Mouse (Mus musculus) hematopoietic stem cell, adult 5-6 weeks (primary cell): ENCODE measurements around the gene Fam227b. TPM values are rescaled to one million over a fixed set of nuclear protein-coding genes. Genes with fewer than 3 reads are reported as not detected.

Experiments used
- ATAC-seq, 2 experiments: fragments of 125-278 bp in 1 of 2; replicated peaks in 1 of 2; 2 replicates each; pipeline ENCODE4 v1.8.0; 2016 to 2017; ENCODE audit warnings: inconsistent platforms in 2 of 2, mild to moderate bottlenecking in 2 of 2, moderate number of reproducible peaks in 2 of 2, low read depth in 1 of 2, moderate TSS enrichment in 1 of 2; ENCODE audit not compliant: low FRiP score in 2 of 2, poor library complexity in 2 of 2, severe bottlenecking in 2 of 2, insufficient read depth in 1 of 2, low TSS enrichment in 1 of 2
- total RNA-seq: library from RNA; stranded (forward); fragments of 172-1452, 232-1000 nt; gene quantifications from 2 replicates; pipeline ENCODE4 v1.2.3, GENCODE M21; 2017

Gene Fam227b
- not detected in 2 replicates for total RNA-seq

DNA sequence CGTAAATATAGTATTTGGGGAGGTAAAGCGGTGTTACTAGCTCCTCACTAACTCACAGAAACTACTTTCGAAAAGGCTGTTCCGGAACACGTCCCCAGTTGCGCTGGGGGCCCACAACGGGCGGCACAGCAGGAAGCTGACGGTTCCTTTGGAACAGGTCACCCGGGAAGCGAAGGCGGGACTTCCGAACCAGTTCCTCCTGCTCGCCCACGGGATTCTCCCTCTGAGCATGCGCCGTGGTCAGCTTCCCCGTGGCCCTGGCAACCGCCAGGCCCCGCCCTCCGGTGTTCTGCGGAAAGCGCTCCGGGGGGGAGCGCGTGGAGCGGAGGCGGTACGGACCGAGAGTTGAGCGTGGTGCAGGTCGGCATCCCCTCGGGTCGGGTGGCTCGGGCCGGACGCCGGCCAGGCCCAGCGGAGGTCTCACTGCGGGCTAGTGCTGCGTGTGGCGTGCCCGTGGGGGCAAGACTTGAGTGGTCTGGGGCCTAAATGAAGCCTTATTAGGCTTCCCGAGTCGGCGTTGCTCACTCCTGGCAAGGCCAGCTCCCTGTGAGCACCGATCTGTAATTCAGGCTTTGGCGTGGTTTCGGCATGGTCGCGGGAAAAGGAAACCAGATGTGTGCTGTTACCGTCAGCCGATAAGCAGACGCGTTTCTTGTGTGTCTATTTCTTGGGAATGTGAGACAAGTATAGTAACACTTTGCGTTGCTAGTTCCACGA, at the start of gene Fam227b, which contains the start of gene Dtwd1:
Gene Fam227b (minus strand): TSS at position 150 of the 717 bp plus-strand sequence.
Gene Dtwd1 (plus strand): TSS at position 287 of the 717 bp plus-strand sequence.
- ATAC-seq, result peak; percentile 89 to 97

DNA sequence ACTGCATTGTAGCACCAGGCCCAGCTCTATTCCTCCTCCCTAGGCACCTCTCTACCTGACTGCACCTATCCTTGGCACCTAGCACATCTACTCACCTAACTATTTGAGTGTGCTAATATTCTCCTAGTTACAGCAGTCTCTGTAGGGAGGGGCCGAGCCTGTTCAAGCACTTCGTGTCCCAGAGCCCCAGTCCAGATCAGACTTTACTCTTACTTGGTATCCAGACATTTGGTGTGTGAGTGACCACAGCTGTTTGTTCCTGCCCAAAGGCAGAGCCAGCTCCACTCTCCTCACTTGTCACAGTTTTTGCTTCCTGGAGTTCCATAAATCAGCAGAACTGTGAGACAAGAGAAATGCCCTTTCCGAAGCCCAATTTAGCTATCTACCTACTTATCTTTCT, 47.2 kb upstream of the Fam227b start:
- ATAC-seq, result no peak

DNA sequence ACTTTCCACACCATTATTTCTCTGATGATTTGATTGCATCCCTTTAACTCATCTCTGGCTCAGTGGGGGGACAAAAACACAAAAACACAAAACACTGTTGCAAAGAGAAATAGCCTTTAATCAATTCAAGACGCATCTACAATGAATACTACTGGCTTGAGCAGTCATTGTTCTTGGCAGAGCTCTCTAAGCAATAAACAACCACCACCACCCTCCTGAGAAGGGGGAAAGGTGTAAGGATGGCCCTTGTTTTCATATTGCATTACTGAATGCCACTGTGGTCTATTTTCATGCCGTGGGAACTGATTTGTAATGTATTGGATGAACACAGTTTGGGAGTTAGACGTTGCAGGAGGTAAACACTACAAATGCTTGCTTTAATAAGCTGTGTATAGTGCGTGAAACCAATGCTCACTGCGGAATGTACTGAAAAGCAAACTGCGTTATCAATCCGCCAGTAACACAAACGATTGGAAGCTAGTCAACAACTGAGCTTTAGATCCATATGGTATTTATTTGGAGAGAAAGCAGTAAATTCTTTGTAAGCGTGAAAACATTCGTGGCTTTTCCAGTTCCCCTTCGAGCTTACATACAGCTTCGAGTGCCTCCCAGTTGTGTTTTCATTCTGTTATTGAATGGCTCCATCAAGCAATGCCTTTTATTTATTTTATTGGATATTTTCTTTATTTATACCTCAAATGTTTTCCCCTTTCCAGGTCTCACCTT, 44.0 kb upstream of the Fam227b start:
- no peak for ATAC-seq

DNA sequence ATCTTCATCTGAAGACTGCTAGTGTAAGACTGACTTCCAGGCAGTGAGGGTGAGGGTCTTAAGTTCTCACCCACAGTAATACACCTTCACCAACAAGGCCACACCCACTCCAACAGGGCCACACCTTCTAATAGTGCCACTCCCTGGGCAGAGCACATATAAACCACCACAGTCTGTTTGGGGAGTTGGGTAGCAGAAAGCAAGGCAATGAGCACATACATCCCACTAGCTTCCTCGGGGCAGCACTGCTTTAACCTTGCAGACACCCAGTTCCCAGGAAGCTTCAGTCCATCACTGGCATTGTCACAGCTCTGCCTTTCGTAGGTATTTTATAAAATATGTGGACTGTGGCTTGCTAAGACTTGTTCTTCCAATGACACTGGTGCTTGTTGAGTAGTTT, 40.3 kb upstream of the Fam227b start:
- no peak for ATAC-seq

DNA sequence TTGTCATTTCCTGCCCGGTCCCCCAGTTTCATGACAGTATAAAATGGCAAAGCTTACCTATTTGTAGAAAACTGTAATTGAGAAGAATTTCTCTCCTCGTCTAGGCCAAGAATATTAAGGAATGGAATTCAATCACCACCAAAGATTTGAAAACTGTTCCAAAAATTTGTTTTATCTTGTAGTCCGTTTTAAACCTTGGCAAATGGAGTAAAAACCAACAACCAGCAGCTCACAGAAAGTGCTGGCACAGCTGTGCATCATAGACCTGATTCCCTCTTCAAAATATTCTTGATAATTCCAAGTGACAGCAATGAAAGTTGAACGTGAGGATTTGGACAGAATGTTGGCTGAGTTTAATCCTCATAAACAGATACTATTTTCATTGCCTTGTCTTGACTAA, 39.5 kb upstream of the Fam227b start:
- ATAC-seq, result no peak

DNA sequence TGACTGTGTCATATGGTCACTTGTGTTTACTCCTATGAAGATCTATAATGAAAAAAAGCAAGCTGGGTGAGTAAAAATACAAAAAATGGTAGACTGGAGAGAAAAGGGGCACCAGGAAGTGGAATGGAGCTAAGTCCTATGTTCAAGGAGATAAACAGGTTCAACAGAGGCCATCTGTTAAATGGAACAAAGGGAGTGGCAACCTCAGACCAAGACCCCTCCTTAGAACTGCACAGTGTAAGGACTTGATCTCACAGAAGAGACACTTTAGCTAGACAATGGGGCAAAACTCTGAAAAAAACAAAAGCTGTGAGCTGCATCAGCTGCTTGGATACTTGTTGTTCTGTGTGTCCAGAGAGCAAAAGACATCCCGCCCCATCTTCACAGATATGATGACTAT, 19.6 kb upstream of the Fam227b start:
- no peak for ATAC-seq

DNA sequence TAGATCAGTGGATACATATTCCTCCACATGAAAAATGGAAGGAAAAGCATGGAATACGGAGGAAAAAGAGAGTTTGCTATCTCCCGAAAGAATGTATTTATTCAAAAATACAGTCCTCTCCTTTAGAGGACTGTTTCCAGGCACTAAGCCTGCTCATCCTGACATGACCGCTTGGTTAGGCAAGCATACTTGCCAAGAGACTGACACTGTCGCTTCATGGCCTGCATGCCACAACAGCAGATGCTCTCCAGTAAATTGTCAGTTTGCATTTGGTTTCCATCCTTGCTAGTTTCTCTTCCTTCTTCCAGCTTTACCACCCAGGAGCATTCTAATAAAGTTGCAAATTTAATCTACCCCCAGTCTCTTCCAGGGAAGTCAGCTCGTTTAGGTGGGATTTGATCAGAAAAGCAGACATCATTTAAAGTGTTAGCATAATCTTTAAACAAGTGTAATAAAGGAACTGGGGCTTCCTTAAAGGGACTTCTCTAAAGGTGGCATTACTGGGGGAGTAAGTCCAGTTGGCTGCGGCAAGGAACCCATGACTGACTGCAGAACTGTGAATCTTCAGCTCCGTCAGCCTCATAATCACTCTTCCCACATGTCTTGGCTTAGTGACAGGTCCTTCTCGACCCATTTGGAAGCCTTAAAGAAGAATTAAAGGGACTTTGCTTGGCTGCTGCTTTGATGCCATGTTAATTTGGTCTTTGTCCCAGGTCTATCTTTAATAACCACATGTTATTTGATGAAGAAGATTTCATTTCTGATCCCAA, 15.2 kb upstream of the Fam227b start:
- ATAC-seq, result no peak

DNA sequence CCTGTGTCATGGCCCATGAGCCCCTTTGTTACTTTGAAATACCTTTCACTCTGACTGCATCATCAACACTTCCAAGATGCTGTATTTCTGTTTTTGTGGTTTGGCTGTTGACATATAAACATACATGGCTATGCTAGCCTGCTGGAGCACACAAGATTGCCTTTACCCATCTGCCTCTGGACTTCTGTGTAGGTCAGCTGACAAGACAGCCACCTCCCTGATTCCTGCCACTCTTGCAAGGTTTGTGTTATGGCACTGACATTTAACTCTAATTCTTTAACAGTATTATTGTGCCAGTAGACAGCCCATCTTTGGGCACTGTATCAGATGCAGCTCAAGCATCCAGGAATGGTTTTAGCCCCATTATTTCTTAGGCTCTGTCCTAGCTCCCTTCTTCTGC, 14.5 kb upstream of the Fam227b start:
- ATAC-seq, result no peak

DNA sequence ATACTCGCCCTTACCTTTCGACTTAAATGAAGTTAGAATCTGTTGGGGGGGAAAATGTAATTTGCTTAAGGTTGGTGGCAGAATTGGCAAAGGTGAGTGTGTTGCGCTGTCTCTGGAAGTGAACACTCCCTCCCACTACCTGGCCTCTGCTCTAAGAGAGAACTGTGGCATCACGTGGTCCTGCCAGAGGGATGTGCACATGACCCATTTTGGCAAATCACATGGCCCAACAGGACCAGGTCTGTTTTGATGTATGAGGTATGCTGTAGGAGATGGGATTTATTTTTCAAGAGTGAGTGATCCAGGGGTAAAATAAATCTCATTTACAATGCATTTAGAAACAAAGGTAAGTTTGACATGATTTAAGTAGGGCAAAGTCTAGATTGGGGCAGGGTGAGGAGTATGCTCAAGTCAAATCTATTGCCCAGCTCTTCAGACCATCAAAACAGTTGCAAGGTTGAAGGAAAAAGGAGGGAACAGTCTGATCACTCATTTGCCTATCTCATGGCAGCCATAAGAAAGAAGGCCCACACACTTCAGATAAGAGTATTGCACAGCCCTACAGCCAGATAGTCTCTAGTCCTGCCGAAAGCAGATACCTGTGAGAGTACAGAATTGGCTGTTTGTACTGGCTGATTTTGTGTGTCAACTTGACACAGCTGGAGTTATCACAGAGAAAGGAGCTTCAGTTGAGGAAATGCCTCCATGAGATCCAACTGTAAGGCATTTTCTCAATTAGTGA, 13.6 kb upstream of the Fam227b start:
- peak; percentile 48 to 69; a peak in 3 of 4 replicates for ATAC-seq

DNA sequence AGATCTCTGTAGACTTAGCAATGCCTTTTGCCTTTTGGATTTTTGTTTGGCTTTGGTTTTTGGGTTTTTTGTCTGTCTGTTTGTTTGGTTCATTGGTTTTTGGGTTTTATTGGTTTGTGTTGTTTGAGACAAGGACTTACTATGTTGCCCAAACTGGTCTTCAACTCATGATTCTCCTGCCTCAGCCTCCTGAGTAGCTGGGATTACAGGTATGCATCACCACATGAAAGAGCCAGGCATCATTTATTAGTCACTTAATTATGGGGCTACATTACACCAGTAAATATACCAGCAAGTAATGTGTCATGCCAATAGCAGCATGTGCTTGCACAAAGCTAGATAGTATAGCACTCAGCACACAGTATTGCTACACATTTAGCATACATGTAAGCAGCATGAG, 4.1 kb downstream of the Fam227b start:
- ATAC-seq, result peak in 1 of 2 experiments; percentile 94; a peak in 3 of 4 replicates

DNA sequence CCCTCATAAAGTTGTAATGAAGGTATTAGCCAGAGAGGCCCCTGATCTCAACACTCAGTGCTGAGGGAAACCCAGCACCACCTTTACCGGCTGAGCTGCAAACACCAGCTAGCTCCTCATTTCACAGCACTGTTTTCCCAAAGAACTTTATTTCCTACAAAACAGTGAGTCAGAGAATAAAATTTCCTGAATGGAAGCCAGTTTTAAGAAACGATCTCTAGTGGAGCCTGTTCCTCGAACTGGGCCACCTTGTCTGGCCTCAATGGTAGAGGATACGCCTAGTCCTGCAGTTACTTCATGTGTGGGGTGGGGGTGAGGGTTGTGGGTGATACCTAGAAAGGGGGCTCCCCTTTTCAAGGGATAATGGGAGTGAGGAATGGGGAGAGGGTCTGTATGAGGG, 57.2 kb downstream of the Fam227b start:
- ATAC-seq, result no peak

DNA sequence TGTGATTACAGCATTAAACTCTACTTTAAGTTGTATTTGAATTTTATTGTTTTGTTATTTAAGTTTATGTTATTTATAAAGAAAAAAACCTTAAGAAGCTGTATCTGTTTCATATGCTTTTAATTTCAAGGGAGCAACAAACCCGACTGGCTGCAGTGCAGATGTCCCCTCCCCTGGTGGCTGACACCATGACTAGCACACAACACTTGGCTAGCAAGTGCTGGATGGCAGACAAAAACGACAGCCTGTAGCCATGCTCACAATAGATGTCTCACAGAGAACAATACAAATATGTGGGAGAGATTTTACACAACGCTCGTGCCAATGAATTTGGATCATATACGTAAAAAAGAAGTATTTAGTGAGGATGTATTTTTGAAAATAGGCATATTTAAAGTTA, 61.4 kb downstream of the Fam227b start:
- no peak for ATAC-seq

DNA sequence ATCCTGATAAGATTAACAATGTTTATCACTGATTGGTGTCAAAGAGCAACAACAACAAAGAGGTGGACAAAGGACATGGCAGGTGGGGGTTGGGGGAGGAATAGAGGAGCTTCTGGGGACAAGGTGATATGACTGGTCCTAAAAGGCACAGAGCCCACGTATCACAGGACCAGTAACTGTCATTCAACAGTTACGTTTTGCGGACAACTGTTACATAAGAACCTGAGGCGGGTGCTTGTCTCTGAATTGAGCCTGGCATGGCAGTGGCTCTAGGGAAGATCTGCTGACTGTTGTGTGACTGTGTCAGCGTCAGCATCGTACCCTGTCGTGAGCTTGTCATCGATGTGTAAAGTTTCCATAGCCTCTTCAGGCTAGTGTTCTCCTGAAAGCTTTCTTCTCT, 65.6 kb downstream of the Fam227b start:
- ATAC-seq, result no peak

DNA sequence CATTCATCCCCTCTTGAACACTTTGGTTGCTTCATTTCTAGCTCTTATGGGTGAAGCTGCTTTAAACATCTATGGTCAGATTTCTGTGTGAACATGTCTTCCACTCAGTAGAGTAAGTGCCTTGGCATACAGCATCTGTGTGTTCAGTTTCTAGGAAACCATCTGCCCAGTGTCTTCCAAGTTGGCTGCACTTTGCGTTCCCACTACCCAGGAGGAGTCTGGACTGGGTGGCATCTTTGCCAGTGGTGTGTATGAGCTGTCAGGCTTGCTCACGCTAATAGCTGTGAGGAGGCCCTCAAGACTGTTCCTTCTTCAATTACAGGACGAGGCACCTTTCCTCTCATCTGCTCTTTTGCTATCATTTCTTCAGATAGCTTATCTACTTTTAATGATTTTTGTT, 67.5 kb downstream of the Fam227b start:
- no peak for ATAC-seq

DNA sequence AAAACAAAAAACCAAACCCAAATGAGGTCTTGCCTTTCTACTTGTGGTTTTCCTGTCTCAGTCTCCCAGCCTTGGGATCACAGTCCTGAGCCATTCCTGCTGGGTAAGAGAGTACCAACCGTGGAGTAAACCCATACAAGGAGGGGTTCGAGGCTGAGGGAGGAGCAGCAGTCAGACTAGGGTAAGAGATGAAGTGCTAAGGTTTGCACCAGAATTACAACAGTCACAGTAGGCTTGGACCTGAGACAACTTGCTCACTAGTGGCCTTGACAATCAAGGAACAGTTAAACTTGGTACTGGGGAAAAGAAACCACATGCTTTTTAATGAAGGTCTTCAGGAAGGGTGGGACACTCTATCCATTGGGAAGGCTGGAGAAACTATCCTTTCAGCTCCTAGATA, 72.7 kb downstream of the Fam227b start:
- no peak for ATAC-seq

DNA sequence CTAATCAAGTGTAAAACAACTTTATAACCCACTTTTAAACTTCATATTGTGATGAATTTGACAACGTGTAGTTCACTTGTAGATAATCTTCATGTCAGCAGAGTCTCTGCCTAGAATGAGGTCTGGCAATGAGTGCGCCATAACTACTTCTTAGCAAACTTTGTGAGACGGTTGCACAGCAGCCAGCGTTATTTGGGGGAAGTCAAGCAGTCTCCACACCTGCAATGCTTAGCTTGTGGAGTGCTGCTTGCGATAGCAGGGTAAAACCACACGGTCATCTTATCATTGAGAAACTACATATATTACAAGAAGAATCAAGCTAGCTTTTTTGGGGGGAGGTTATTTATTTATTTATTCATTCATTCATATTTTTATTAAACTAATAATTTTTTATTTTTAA, 75.3 kb downstream of the Fam227b start:
- no peak for ATAC-seq

DNA sequence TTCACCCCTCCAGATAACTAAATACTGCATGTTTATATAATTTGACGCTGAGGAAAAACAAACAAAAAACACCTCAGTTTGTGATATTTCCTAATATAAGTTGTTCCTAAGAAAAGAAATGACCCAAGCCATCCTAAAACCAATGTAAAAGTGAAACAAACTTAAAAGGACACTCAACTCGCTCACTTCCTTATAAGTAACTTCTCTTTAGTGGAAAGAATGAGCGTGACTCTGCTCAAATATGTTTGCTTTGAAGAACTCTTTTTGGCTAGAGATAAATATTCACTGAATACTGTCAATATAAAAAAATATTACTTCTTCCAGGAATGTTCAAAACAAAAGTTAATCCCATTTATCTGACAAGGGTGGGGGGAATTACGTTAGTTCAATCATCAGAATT, 78.1 kb downstream of the Fam227b start:
- no peak for ATAC-seq
